Mouse (Mus musculus) ES-E14 (cell line): ENCODE data around the gene Rufy1.

Experiments
- MAFK ChIP-seq: IDR thresholded peaks from 2 replicates; pipeline ENCODE4 v1.6.1; 2014; ENCODE audit warnings: mild to moderate bottlenecking, low read depth, low read length, inconsistent platforms; ENCODE audit not compliant: insufficient read depth
- ZNF384 ChIP-seq: IDR thresholded peaks from 2 replicates; pipeline ENCODE4 v1.6.1; 2012; ENCODE audit warnings: low read depth, low read length, inconsistent platforms

DNA sequence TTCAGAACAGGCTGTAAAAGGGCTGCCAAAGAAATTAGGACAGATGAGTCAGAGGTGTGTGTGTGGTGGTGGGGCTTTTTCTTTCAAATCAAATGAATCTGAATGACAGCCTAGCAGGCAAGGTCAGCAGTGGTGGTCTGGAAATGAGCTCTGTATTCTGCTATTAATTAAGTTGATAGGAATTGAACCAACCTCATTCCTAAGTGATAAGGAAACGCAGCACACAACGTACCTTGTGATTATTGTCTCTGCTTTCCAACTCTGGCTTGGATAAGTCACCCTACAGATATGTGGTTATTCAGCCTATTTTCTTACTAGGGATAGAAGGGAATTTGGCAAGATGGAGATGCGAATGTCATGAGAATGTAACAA, 1.1 kb upstream of the Rufy1 start:
- TF ChIP-seq ZNF384 (no peak), MAFK (no peak)
